Mouse (Mus musculus) MEL (cell line): ENCODE measurements around the gene Bloc1s6. TPM values are rescaled to one million over a fixed set of nuclear protein-coding genes. Genes with fewer than 3 reads are reported as not detected.

ENCODE experiments used
- DNase-seq: peaks from one replicate; pipeline ENCODE4 v3.0.0; 2011; ENCODE audit warnings: low read depth, low spot score
- H3K27ac ChIP-seq: 2 replicates; pipeline ENCODE4 v1.5.1; 2012; ENCODE audit warnings: low read depth, mild to moderate bottlenecking, control low read depth, low read length, moderate library complexity; ENCODE audit not compliant: control insufficient read depth
- H3K27me3 ChIP-seq, 2 experiments: fragments of 150-350 bp in 1 of 2; sonication (generic) in 1 of 2; 2 replicates each; pipeline ENCODE4 v1.6.1; 2012; ENCODE audit warnings: low read length in 2 of 2, mild to moderate bottlenecking in 2 of 2, improper control_type of control experiment in 1 of 2, moderate library complexity in 1 of 2; ENCODE audit not compliant: insufficient read depth in 2 of 2, control insufficient read depth in 1 of 2
- H3K36me3 ChIP-seq, 2 experiments: 2 replicates each; pipeline ENCODE4 v1.6.1; 2012 to 2014; ENCODE audit warnings: low read length in 2 of 2, improper control_type of control experiment in 1 of 2, inconsistent platforms in 1 of 2, mild to moderate bottlenecking in 1 of 2; ENCODE audit not compliant: insufficient read depth in 2 of 2, control insufficient read depth in 1 of 2
- H3K4me1 ChIP-seq, 2 experiments: fragments of 150-350 bp in 1 of 2; sonication (generic) in 1 of 2; 2 replicates each; pipeline ENCODE4 v1.6.1; 2012; ENCODE audit warnings: low read length in 2 of 2, improper control_type of control experiment in 1 of 2, mild to moderate bottlenecking in 1 of 2; ENCODE audit not compliant: insufficient read depth in 2 of 2, control insufficient read depth in 1 of 2
- H3K4me3 ChIP-seq, 2 experiments: fragments of 150-350 bp in 1 of 2; sonication (generic) in 1 of 2; 2 replicates each; pipeline ENCODE4 v1.5.1; 2012; ENCODE audit warnings: low read depth in 2 of 2, low read length in 2 of 2, mild to moderate bottlenecking in 2 of 2, moderate library complexity in 2 of 2, control low read depth in 1 of 2, improper control_type of control experiment in 1 of 2; ENCODE audit not compliant: control insufficient read depth in 1 of 2, insufficient read depth in 1 of 2
- H3K79me2 ChIP-seq: 2 replicates; pipeline ENCODE4 v1.6.1; 2012; ENCODE audit warnings: mild to moderate bottlenecking, low read length, moderate library complexity; ENCODE audit not compliant: control insufficient read depth, poor library complexity, insufficient read depth
- H3K9ac ChIP-seq: 2 replicates; pipeline ENCODE4 v1.6.1; 2012; ENCODE audit warnings: low read depth, mild to moderate bottlenecking, control low read depth, low read length, moderate library complexity; ENCODE audit not compliant: control insufficient read depth, poor library complexity, severe bottlenecking
- H3K9me3 ChIP-seq: fragments of 150-350 bp; sonication (generic); replicated peaks from 2 replicates; pipeline ENCODE4 v1.6.1; 2012; ENCODE audit warnings: mild to moderate bottlenecking, low read length, improper control_type of control experiment, moderate library complexity; ENCODE audit not compliant: insufficient read depth
- CTCF ChIP-seq, 3 experiments: IDR thresholded peaks in 2 of 3; conservative IDR thresholded peaks in 1 of 3; 2 replicates each; pipeline ENCODE4 v1.5.1; 2011 to 2012; ENCODE audit warnings: low read length in 3 of 3, low read depth in 2 of 3, mild to moderate bottlenecking in 2 of 3, improper control_type of control experiment in 1 of 3, inconsistent platforms in 1 of 3, mixed read lengths in 1 of 3, moderate library complexity in 1 of 3; ENCODE audit not compliant: control insufficient read depth in 1 of 3, insufficient read depth in 1 of 3, poor library complexity in 1 of 3, severe bottlenecking in 1 of 3
- ELF1 ChIP-seq: IDR thresholded peaks from 2 replicates; pipeline ENCODE4 v1.6.1; 2014; ENCODE audit warnings: low read depth, mild to moderate bottlenecking, inconsistent platforms, low read length, improper control_type of control experiment, moderate library complexity
- EP300 ChIP-seq, 2 experiments: IDR thresholded peaks; 2 replicates each; pipeline ENCODE4 v1.6.1; 2011; ENCODE audit warnings: improper control_type of control experiment in 2 of 2, low read length in 2 of 2, low read depth in 1 of 2, mild to moderate bottlenecking in 1 of 2
- ETS1 ChIP-seq: IDR thresholded peaks from 2 replicates; pipeline ENCODE4 v1.6.1; 2012; ENCODE audit warnings: low read depth, mild to moderate bottlenecking, inconsistent platforms, low read length, improper control_type of control experiment, moderate library complexity
- GABPA ChIP-seq: IDR thresholded peaks from 2 replicates; pipeline ENCODE4 v1.6.1; 2012; ENCODE audit warnings: low read depth, mild to moderate bottlenecking, inconsistent platforms, low read length, improper control_type of control experiment, moderate library complexity
- GATA1 ChIP-seq: IDR thresholded peaks from 2 replicates; pipeline ENCODE4 v1.6.1; 2011; ENCODE audit warnings: low read depth, low read length, improper control_type of control experiment
- JUND ChIP-seq: IDR thresholded peaks from 2 replicates; pipeline ENCODE4 v1.6.1; 2011; ENCODE audit warnings: low read depth, mild to moderate bottlenecking, improper control_type of control experiment, low read length
- KAT2A ChIP-seq: conservative IDR thresholded peaks from 2 replicates; pipeline ENCODE4 v1.6.1; 2012; ENCODE audit warnings: low read depth, low read length, improper control_type of control experiment, inconsistent platforms
- MEF2A ChIP-seq: IDR thresholded peaks from 2 replicates; pipeline ENCODE4 v1.6.1; 2014; ENCODE audit warnings: low read depth, mild to moderate bottlenecking, inconsistent platforms, low read length, improper control_type of control experiment; ENCODE audit not compliant: poor library complexity, insufficient replicate concordance, severe bottlenecking; ENCODE audit errors: extremely low read depth
- MXI1 ChIP-seq: IDR thresholded peaks from 2 replicates; pipeline ENCODE4 v1.6.1; 2011; ENCODE audit warnings: mild to moderate bottlenecking, low read depth, low read length, improper control_type of control experiment
- MYB ChIP-seq: IDR thresholded peaks from 2 replicates; pipeline ENCODE4 v1.6.1; 2011; ENCODE audit warnings: mild to moderate bottlenecking, low read depth, low read length, improper control_type of control experiment
- NRF1 ChIP-seq: IDR thresholded peaks from 2 replicates; pipeline ENCODE4 v1.6.1; 2014; ENCODE audit warnings: low read depth, mild to moderate bottlenecking, inconsistent platforms, low read length, improper control_type of control experiment, moderate library complexity; ENCODE audit not compliant: poor library complexity, insufficient read depth, severe bottlenecking
- POLR2A ChIP-seq, 2 experiments: IDR thresholded peaks; 2 replicates each; pipeline ENCODE4 v1.6.1; 2011 to 2012; ENCODE audit warnings: low read length in 2 of 2, mild to moderate bottlenecking in 2 of 2, control low read depth in 1 of 2, improper control_type of control experiment in 1 of 2, low read depth in 1 of 2, moderate library complexity in 1 of 2; ENCODE audit not compliant: control insufficient read depth in 1 of 2, insufficient read depth in 1 of 2, poor library complexity in 1 of 2
- POLR2AphosphoS5 ChIP-seq: IDR thresholded peaks from 2 replicates; pipeline ENCODE4 v1.6.1; 2012; ENCODE audit warnings: low read depth, borderline replicate concordance, mild to moderate bottlenecking, inconsistent platforms, low read length, moderate library complexity, mixed read lengths
- RAD21 ChIP-seq: IDR thresholded peaks from 2 replicates; pipeline ENCODE4 v1.6.1; 2011; ENCODE audit warnings: mild to moderate bottlenecking, low read depth, low read length, improper control_type of control experiment
- SIN3A ChIP-seq: IDR thresholded peaks from 2 replicates; pipeline ENCODE4 v1.6.1; 2012; ENCODE audit warnings: low read length, improper control_type of control experiment, inconsistent platforms
- SMC3 ChIP-seq: IDR thresholded peaks from 2 replicates; pipeline ENCODE4 v1.6.1; 2011; ENCODE audit warnings: low read depth, low read length, improper control_type of control experiment
- USF2 ChIP-seq, 2 experiments: IDR thresholded peaks; 2 replicates each; pipeline ENCODE4 v1.6.1; 2011 to 2012; ENCODE audit warnings: improper control_type of control experiment in 2 of 2, low read length in 2 of 2, borderline replicate concordance in 1 of 2, inconsistent platforms in 1 of 2, low read depth in 1 of 2, mild to moderate bottlenecking in 1 of 2; ENCODE audit not compliant: insufficient read depth in 1 of 2
- ZC3H11A ChIP-seq: IDR thresholded peaks from 2 replicates; pipeline ENCODE4 v1.6.1; 2012; ENCODE audit warnings: low read depth, mild to moderate bottlenecking, inconsistent platforms, low read length, improper control_type of control experiment
- ZMIZ1 ChIP-seq: IDR thresholded peaks from 2 replicates; pipeline ENCODE4 v1.6.1; 2012; ENCODE audit warnings: low read depth, mild to moderate bottlenecking, inconsistent platforms, low read length, improper control_type of control experiment, moderate library complexity
- polyA plus RNA-seq, 2 experiments: library from polyadenylated mRNA; stranded (reverse) in 1 of 2; unstranded in 1 of 2; fragments of >175 nt in 1 of 2; fragments of >200 nt in 1 of 2; gene quantifications; 2 replicates each; pipeline versions ENCODE4 v1.2.1 to v1.2.4; 2012; ENCODE audit warnings: low replicate concordance in 2 of 2, low read depth in 1 of 2; ENCODE audit not compliant: insufficient read length in 2 of 2, insufficient read depth in 1 of 2, missing spikeins in 1 of 2
- total RNA-seq: library from RNA; depleted of rRNA; stranded (reverse); fragments of 300-350 nt; gene quantifications from 2 replicates; pipeline ENCODE4 v1.2.3, GENCODE M21; 2012

The Bloc1s6 gene
- total and polyA plus RNA-seq, 3 experiments = 10.9 to 21.7 TPM; not detected in 1

- H3K36me3 ChIP-seq = no peaks in the 10 kb centered on the region
- H3K27me3 ChIP-seq = no peaks in the 10 kb centered on the region; a peak in 1 of 4 replicates
- no peak within 1 kb of the TSS for H3K27ac ChIP-seq
- H3K9ac ChIP-seq = peak within 1 kb of the TSS; percentile 65
- no peaks in the 10 kb centered on the region for H3K9me3 ChIP-seq
- H3K79me2 ChIP-seq = no peaks in the 10 kb centered on the region
- TF ChIP-seq ZMIZ1 (no peak), POLR2A (IDR thresholded peaks at IDR 0.05; ENCODE audit: control insufficient read depth in 1 of 2, insufficient read depth in 1 of 2, low read depth in 1 of 2, low read length in 2 of 2, poor library complexity in 1 of 2) (peak in 1 of 2 experiments; percentile 33; a peak in 1 of 4 replicates), CTCF (IDR thresholded peaks at IDR 0.05 in 2 of 3, conservative IDR thresholded peaks at IDR 0.05 in 1 of 3; ENCODE audit: control insufficient read depth in 1 of 3, insufficient read depth in 1 of 3, low read depth in 2 of 3, low read length in 3 of 3, poor library complexity in 1 of 3, severe bottlenecking in 1 of 3) (no peak)
- DNase-seq = peak; percentile 76
- H3K4me1 ChIP-seq = 0 out of 4 replicates have a peak, but pooled peaks cover 0 to 3% of the 10 kb centered on the region in 2 experiments
- peak within 1 kb of the TSS; percentile 80 to 96 for H3K4me3 ChIP-seq
These were observed 26.9 kb downstream of the Bloc1s6 start, which contains the start of gene Sqor for GRCm38 (mm10) chr2:122765071-122765793. TSS of gene Sqor (plus strand) at chr2:122765237.

GRCm38 (mm10) chr2:122765794-122766145, 27.5 kb downstream of the Bloc1s6 start:
- Histone ChIP-seq H3K4me3 (peak overlapping the region; percentile 80 to 96; a peak in 3 of 4 replicates), H3K36me3 (no peaks in the 10 kb centered on the region), H3K4me1 (0 out of 4 replicates have a peak, but pooled peaks cover 0 to 3% of the 10 kb centered on the region in 2 experiments), H3K27me3 (no peaks in the 10 kb centered on the region; a peak in 1 of 4 replicates), H3K27ac (no peak overlapping the region), H3K9me3 (no peaks in the 10 kb centered on the region), H3K79me2 (no peaks in the 10 kb centered on the region), H3K9ac (peak overlapping the region; percentile 60; the same call in 1 of the 2 replicates)
- DNase-seq = no peak
- TF ChIP-seq CTCF (IDR thresholded peaks at IDR 0.05 in 2 of 3, conservative IDR thresholded peaks at IDR 0.05 in 1 of 3; ENCODE audit: control insufficient read depth in 1 of 3, insufficient read depth in 1 of 3, low read depth in 2 of 3, low read length in 3 of 3, poor library complexity in 1 of 3, severe bottlenecking in 1 of 3) (no peak), RAD21 (no peak), ZC3H11A (no peak), EP300 (IDR thresholded peaks at IDR 0.05; ENCODE audit: low read depth in 1 of 2, low read length in 2 of 2) (no peak), GATA1 (no peak), ETS1 (no peak)

- no peak overlapping the region for H3K27ac ChIP-seq
- H3K4me1 ChIP-seq = no peaks in the 10 kb centered on the region
- H3K27me3 ChIP-seq = no peaks in the 10 kb centered on the region
- no peak for DNase-seq
- H3K4me3 ChIP-seq = no peak overlapping the region
- H3K79me2 ChIP-seq = no peaks in the 10 kb centered on the region
- no peaks in the 10 kb centered on the region for H3K36me3 ChIP-seq
- TF ChIP-seq SMC3 = no peak
- TF ChIP-seq ELF1 = no peak
- no peak for TF ChIP-seq MEF2A
- TF ChIP-seq ETS1 = no peak
- TF ChIP-seq KAT2A = no peak
- no peak for TF ChIP-seq POLR2AphosphoS5
- no peak for TF ChIP-seq JUND
- TF ChIP-seq CTCF (IDR thresholded peaks at IDR 0.05 in 2 of 3, conservative IDR thresholded peaks at IDR 0.05 in 1 of 3; ENCODE audit: control insufficient read depth in 1 of 3, insufficient read depth in 1 of 3, low read depth in 2 of 3, low read length in 3 of 3, poor library complexity in 1 of 3, severe bottlenecking in 1 of 3) = no peak
- no peak for TF ChIP-seq POLR2A (IDR thresholded peaks at IDR 0.05; ENCODE audit: control insufficient read depth in 1 of 2, insufficient read depth in 1 of 2, low read depth in 1 of 2, low read length in 2 of 2, poor library complexity in 1 of 2)
- TF ChIP-seq MXI1 = no peak
- no peak for TF ChIP-seq SIN3A
- no peak for TF ChIP-seq USF2 (IDR thresholded peaks at IDR 0.05; ENCODE audit: borderline replicate concordance in 1 of 2, insufficient read depth in 1 of 2, low read depth in 1 of 2, low read length in 2 of 2)
- no peak for TF ChIP-seq ZMIZ1
- TF ChIP-seq GABPA = no peak
- no peak for TF ChIP-seq MYB
- no peak for TF ChIP-seq NRF1
- TF ChIP-seq, all 39 proteins: peak for 0
- no peak overlapping the region for H3K9ac ChIP-seq
- H3K9me3 ChIP-seq = no peaks in the 10 kb centered on the region
These were observed 32.7 kb downstream of the Bloc1s6 start for GRCm38 (mm10) chr2:122771002-122771401.
